9 mouse cellular contexts compared by ENCODE assay signal in genomic region chr5:33675964-33676363, GRCm38 (mm10). TPM values are rescaled to one million over a fixed set of nuclear protein-coding genes. Genes with fewer than 3 reads are reported as not detected.
DNase-seq lines count a peak whose midpoint lies in the region; ATAC-seq and TF ChIP-seq lines count a peak whose summit lies in the region.
"Had no signal": no experiment of that assay in that cellular context is flagged by ENCODE, and none has a peak within 500 bp of the region (broad histone marks: within the 10 kb centered on the region; RNA-seq: fewer than 3 reads in every experiment).

No protein-coding gene starts in this region.

- no peak overlapping the region for H3K27ac ChIP-seq in midbrain, embryonic 10.5 days (replicated peaks)
- H3K27ac ChIP-seq in midbrain, embryonic 15.5 days = no peak overlapping the region
- no peak overlapping the region for H3K27ac ChIP-seq in stomach, embryonic 14.5 days (ENCODE audit: low read length)

- 4% methylated on average over 1 of the region's 1 CpGs for WGBS in midbrain, embryonic 10.5 days
- WGBS in midbrain, embryonic 15.5 days = 0% methylated on average over 1 of the region's 1 CpGs
- WGBS in lung, adult 2 months = 0% methylated on average over 1 of the region's 1 CpGs
- WGBS in stomach, embryonic 14.5 days = 5% methylated on average over 1 of the region's 1 CpGs

- peak; percentile 85 for TF ChIP-seq CTCF in lung, adult 2 months (IDR thresholded peaks at IDR 0.05; ENCODE audit: insufficient read depth, low read length)

- H3K27me3 ChIP-seq in midbrain, embryonic 10.5 days (ENCODE audit: low read depth, poor library complexity, severe bottlenecking) = no peaks in the 10 kb centered on the region
- no peaks in the 10 kb centered on the region for H3K27me3 ChIP-seq in midbrain, embryonic 15.5 days (replicated peaks)
- no peaks in the 10 kb centered on the region for H3K27me3 ChIP-seq in stomach, embryonic 14.5 days (ENCODE audit: control insufficient read depth, insufficient read depth, low read length)
- H3K27me3 ChIP-seq: megakaryocyte, embryonic 14.5 days had no signal

- H3K9ac ChIP-seq in midbrain, embryonic 15.5 days = no peak overlapping the region
- H3K9ac ChIP-seq in stomach, embryonic 14.5 days (replicated peaks; ENCODE audit: low read depth, low read length) = no peak overlapping the region

- peaks cover 12% of the 10 kb centered on the region for H3K4me1 ChIP-seq in midbrain, embryonic 10.5 days
- peaks cover 9% of the 10 kb centered on the region for H3K4me1 ChIP-seq in midbrain, embryonic 15.5 days
- H3K4me1 ChIP-seq in lung, adult 2 months (ENCODE audit: control insufficient read depth, insufficient read depth, low read length) = no peaks in the 10 kb centered on the region
- H3K4me1 ChIP-seq in stomach, embryonic 14.5 days (ENCODE audit: control insufficient read depth, insufficient read depth, low read length) = no peaks in the 10 kb centered on the region

- peaks cover 35% of the 10 kb centered on the region for H3K36me3 ChIP-seq in midbrain, embryonic 10.5 days
- no peaks in the 10 kb centered on the region for H3K36me3 ChIP-seq in midbrain, embryonic 15.5 days (replicated peaks)
- peaks cover 7% of the 10 kb centered on the region for H3K36me3 ChIP-seq in stomach, embryonic 14.5 days (ENCODE audit: control insufficient read depth, insufficient read depth, low read length)

- no peak overlapping the region for H3K4me3 ChIP-seq in midbrain, embryonic 10.5 days
- no peak overlapping the region for H3K4me3 ChIP-seq in midbrain, embryonic 15.5 days
- no peak overlapping the region for H3K4me3 ChIP-seq in lung, adult 2 months (replicated peaks; ENCODE audit: extremely low read depth, low read depth, low read length)
- H3K4me3 ChIP-seq in stomach, embryonic 14.5 days (ENCODE audit: low read depth, low read length) = no peak overlapping the region
- H3K4me3 ChIP-seq: megakaryocyte, embryonic 14.5 days had no signal

- no peak for ATAC-seq in midbrain, embryonic 15.5 days (replicated peaks)
- ATAC-seq in stomach, embryonic 14.5 days (ENCODE audit: insufficient number of reproducible peaks, insufficient read depth, low FRiP score, low read depth) = peak; percentile 24; the same call in 1 of the 2 replicates

- TF ChIP-seq POLR2A in lung, adult 2 months (IDR thresholded peaks at IDR 0.05; ENCODE audit: borderline replicate concordance, extremely low read depth, low read depth, low read length) = no peak

- no peaks in the 10 kb centered on the region for H3K9me3 ChIP-seq in midbrain, embryonic 10.5 days (replicated peaks)
- no peaks in the 10 kb centered on the region for H3K9me3 ChIP-seq in midbrain, embryonic 15.5 days
- no peaks in the 10 kb centered on the region for H3K9me3 ChIP-seq in stomach, embryonic 14.5 days (ENCODE audit: control insufficient read depth, low read depth, low read length)
- H3K9me3 ChIP-seq: megakaryocyte, embryonic 14.5 days had no signal

- peak; percentile 48 for DNase-seq in adrenal gland, adult 2 months
- DNase-seq in adrenal gland, postnatal 4 days (ENCODE audit: low spot score in 2 of 2) = no peak
- peak; percentile 69 for DNase-seq in midbrain, embryonic 10.5 days (ENCODE audit: low spot score)
- peak; percentile 46 to 72 for DNase-seq in cerebellum, postnatal 25 days
- DNase-seq in induced T-regulatory cell, adult 2 months (ENCODE audit: low read depth) = peak; percentile 50
- DNase-seq in lung, adult 2 months = peak; percentile 70

- H3K4me2 ChIP-seq in midbrain, embryonic 15.5 days = no peak overlapping the region
- no peak overlapping the region for H3K4me2 ChIP-seq in stomach, embryonic 14.5 days (replicated peaks; ENCODE audit: low read depth, low read length)

RNA-seq across cellular contexts. Expression of gene Tmem129, which starts 17.7 kb away (rescaled TPM):
- total RNA-seq in adrenal gland, adult 2 months (2021) = 10 to 100 TPM; 27.5 to 31.0 TPM
- 80.4 and 90.5 TPM in 2 replicates for polyA plus RNA-seq in adrenal gland, adult 2 months (2012; rRNA removed)
- total RNA-seq in adrenal gland, postnatal 4 days (2021) = 10 to 100 TPM; 20.2 to 21.8 TPM
- polyA plus RNA-seq in midbrain, embryonic 10.5 days (2016; fragmentation: Nextera tagmentation; extraction: Ambion mirVana) = 38.2 and 46.0 TPM in 2 replicates
- 31.1 and 32.0 TPM in 2 replicates for polyA plus RNA-seq in midbrain, embryonic 15.5 days (2015; fragmentation: Nextera tagmentation; extraction: Ambion mirVana)
- polyA plus RNA-seq in lung, adult 2 months (2012; rRNA removed) = 41.5 and 46.1 TPM in 2 replicates
- 36.3 and 39.8 TPM in 2 replicates for polyA plus RNA-seq in stomach, embryonic 14.5 days (2014; fragmentation: Nextera tagmentation; extraction: Ambion mirVana)

RNA-seq across cellular contexts. Expression of gene Tacc3, which starts 18.0 kb away (rescaled TPM):
- total RNA-seq in adrenal gland, adult 2 months (2021) = 1 to 10 TPM; 4.4 to 5.4 TPM
- polyA plus RNA-seq in adrenal gland, adult 2 months (2012; rRNA removed) = 2.3 and 3.6 TPM in 2 replicates
- total RNA-seq in adrenal gland, postnatal 4 days (2021) = 10 to 100 TPM; 47.4 to 49.1 TPM
- 317 and 336 TPM in 2 replicates for polyA plus RNA-seq in midbrain, embryonic 10.5 days (2016; fragmentation: Nextera tagmentation; extraction: Ambion mirVana)
- polyA plus RNA-seq in midbrain, embryonic 15.5 days (2015; fragmentation: Nextera tagmentation; extraction: Ambion mirVana) = 27.9 and 32.2 TPM in 2 replicates
- 3.1 and 5.3 TPM in 2 replicates for polyA plus RNA-seq in lung, adult 2 months (2012; rRNA removed)
- polyA plus RNA-seq in stomach, embryonic 14.5 days (2014; fragmentation: Nextera tagmentation; extraction: Ambion mirVana) = 168 and 174 TPM in 2 replicates

RNA-seq across cellular contexts. Expression of gene Slbp, which starts 23.6 kb away (rescaled TPM):
- total RNA-seq in adrenal gland, adult 2 months (2021) = 10 to 100 TPM; 29.4 to 37.7 TPM
- polyA plus RNA-seq in adrenal gland, adult 2 months (2012; rRNA removed) = 17.8 and 25.0 TPM in 2 replicates
- 10 to 100 TPM; 65.7 to 71.6 TPM for total RNA-seq in adrenal gland, postnatal 4 days (2021)
- 309 and 347 TPM in 2 replicates for polyA plus RNA-seq in midbrain, embryonic 10.5 days (2016; fragmentation: Nextera tagmentation; extraction: Ambion mirVana)
- 109 and 110 TPM in 2 replicates for polyA plus RNA-seq in midbrain, embryonic 15.5 days (2015; fragmentation: Nextera tagmentation; extraction: Ambion mirVana)
- 20.4 and 21.3 TPM in 2 replicates for polyA plus RNA-seq in lung, adult 2 months (2012; rRNA removed)
- polyA plus RNA-seq in stomach, embryonic 14.5 days (2014; fragmentation: Nextera tagmentation; extraction: Ambion mirVana) = 223 TPM in 2 replicates

RNA-seq across cellular contexts. Expression of gene Fgfr3, which starts 45.5 kb away (rescaled TPM):
- 1 to 10 TPM; 2.2 to 3.6 TPM for total RNA-seq in adrenal gland, adult 2 months (2021)
- polyA plus RNA-seq in adrenal gland, adult 2 months (2012; rRNA removed) = 3.7 and 5.2 TPM in 2 replicates
- 10 to 100 TPM in 1 of 2 experiments, 1 to 10 TPM in 1; 5.2 to 13.7 TPM for total RNA-seq in adrenal gland, postnatal 4 days (2021)
- polyA plus RNA-seq in midbrain, embryonic 10.5 days (2016; fragmentation: Nextera tagmentation; extraction: Ambion mirVana) = 68.3 and 72.7 TPM in 2 replicates
- polyA plus RNA-seq in midbrain, embryonic 15.5 days (2015; fragmentation: Nextera tagmentation; extraction: Ambion mirVana) = 20.9 and 21.4 TPM in 2 replicates
- 237 and 258 TPM in 2 replicates for polyA plus RNA-seq in lung, adult 2 months (2012; rRNA removed)
- polyA plus RNA-seq in stomach, embryonic 14.5 days (2014; fragmentation: Nextera tagmentation; extraction: Ambion mirVana) = 23.5 and 27.2 TPM in 2 replicates

RNA-seq across cellular contexts. Expression of gene Gm9903, which starts 46.2 kb away (rescaled TPM):
- total RNA-seq in adrenal gland, adult 2 months (2021) = under 1 TPM; 0.26 to 0.69 TPM
- 0.09 and 0.15 TPM in 2 replicates for polyA plus RNA-seq in adrenal gland, adult 2 months (2012; rRNA removed)
- 1 to 10 TPM in 1 of 2 experiments, under 1 TPM in 1; 0.56 to 1.1 TPM for total RNA-seq in adrenal gland, postnatal 4 days (2021)
- 0.27 and 0.71 TPM in 2 replicates for polyA plus RNA-seq in midbrain, embryonic 10.5 days (2016; fragmentation: Nextera tagmentation; extraction: Ambion mirVana)
- 0.47 and 0.77 TPM in 2 replicates for polyA plus RNA-seq in midbrain, embryonic 15.5 days (2015; fragmentation: Nextera tagmentation; extraction: Ambion mirVana)
- 0.52 and 0.73 TPM in 2 replicates for polyA plus RNA-seq in lung, adult 2 months (2012; rRNA removed)
- polyA plus RNA-seq in stomach, embryonic 14.5 days (2014; fragmentation: Nextera tagmentation; extraction: Ambion mirVana) = 0.32 and 0.42 TPM in 2 replicates

Comparison
In these comparisons a context has a peak if more than half of its experiments do, and no peak if none do; other contexts are left out.
1. DNase-seq: peak in adrenal gland, adult 2 months (single experiment), midbrain, embryonic 10.5 days (single experiment), cerebellum, postnatal 25 days (2 of 2), induced T-regulatory cell, adult 2 months (single experiment) and lung, adult 2 months (single experiment); none in adrenal gland, postnatal 4 days (0 of 2).